Mouse (Mus musculus): ENCODE measurements around the gene Zhx3.

Gene Zhx3

DNA sequence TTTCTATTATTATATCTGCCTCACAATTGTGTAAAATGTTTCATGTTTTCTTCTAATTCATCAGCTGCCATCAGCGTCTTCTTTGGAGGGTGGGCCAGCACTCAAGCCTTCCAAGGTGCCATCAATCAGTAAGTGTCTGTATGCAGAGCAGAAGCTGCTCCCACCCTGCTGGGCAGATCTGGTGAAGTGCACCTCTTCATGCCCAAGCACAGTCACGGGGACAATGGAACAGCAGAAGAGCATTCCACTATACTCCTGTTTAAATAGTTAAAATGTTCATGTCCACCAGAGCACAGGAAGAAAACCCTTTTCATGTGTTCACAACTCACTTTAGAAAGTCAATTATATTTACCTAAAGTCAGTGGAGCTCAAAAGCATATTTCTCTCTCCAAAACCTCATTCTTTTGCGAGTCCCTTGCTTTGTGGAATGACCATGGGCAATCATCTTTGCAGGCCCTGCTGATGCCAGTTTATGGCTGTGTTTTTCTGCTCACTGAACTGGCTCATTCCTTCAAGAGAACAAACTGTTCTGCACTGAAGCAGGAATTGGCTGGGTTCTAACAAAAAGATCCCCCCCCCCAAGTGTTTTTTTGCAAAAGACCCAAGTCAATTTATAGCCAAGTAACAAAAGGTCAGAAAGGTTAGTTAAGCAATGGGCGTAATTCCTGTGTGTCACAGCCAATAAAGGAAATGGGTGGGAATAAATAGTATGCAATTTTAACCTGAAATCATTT lies 67.8 kb downstream of the Zhx3 start:
- no peak for DNase-seq (ENCODE audit: low spot score)

DNA sequence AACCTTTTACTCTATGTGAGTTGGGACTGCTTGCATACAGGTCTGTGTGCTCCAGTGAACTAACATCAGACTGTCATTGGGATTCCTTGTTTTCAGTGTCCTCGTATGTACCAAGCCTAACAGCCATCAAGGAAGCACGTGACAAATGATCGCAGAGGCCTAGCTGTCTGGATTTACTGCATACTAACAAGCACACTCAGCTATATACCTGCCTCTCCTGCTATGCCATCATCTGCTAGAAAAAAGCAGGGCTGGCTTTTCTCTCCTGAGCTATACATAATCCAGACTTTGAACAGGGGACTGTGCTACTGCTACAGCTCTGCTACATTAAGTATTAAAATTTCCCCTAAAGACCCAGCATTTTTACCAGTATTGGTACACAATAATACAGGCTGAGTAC lies 70.5 kb downstream of the Zhx3 start:
- no peak for DNase-seq (ENCODE audit: low spot score)

DNA sequence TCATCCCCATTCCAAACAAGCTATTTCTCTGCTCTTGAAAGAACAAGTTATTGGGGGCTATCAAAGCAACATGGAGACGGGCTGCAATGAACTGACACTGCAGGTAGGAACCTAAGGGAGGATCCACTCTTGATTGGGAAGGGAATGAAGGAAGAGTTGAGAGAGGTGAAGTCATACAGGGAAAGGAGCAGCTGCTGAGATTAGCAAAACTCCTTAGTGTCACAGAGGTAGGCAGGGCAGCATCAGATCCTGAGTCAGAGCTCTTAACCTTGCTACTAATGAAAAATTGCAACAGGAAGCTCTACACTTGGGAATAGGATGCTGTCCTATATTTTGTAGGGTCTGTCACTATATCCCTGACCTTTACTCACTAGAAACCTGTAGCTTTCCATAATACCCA lies 71.8 kb downstream of the Zhx3 start:
- DNase-seq (ENCODE audit: low spot score), result no peak

DNA sequence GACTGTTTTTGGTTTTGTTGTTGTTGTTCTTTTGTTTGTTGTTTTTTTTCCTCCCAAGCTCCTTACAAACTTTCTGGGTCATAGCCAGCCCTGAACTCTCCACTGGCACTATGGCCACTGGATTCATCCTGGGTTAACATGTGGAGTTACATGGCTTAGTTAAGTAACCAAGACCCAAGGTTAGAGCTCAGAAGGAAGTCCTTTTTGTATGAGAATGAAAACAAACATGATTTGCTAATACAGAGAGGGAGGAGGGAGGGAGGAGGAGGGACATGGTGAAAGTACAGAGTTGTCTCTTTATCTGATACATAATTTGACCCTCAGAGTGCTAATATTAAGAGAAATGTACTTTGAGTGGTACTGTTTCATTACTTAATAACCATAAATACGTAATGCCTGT lies 74.6 kb downstream of the Zhx3 start:
- DNase-seq (ENCODE audit: low spot score), result no peak

DNA sequence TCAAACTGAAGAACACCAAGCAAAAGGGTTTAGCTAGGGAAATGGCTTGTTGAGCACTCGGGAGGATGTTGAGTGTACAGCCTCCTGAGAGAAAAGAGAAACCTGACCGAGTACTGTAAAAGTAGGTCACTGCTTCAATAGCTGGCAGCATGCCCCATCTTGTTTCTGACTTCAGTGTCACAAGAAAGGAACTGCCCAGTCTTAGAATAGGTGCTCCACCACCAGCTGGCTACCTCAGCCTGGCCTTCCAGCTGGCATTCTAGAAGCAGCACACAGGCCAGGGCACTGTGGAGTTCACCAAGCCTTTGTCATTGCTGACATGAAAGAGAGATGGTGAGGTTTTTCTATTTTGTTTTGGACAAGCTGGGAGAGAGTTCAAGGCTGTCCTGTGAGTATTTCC lies 75.8 kb downstream of the Zhx3 start:
- DNase-seq (ENCODE audit: low spot score), result peak; percentile 37

DNA sequence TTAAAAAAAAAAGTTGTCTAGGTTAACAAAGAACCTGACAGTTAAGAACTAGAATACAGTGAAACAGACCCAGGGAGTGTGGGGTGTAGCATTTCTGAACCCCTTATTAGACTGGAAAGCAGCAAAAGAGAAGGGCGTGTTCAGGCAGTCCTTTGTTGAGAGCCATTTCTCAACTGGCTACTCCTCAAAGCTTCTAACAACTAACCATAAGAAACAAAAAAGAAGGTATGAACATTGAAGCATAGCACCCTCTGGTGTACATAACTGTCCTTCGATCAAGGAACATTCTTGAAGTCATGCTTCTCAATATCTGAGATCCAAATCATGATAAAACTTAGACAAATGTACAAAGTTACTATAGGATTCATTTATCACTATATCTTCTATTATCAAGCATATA lies 79.7 kb downstream of the Zhx3 start:
- DNase-seq (ENCODE audit: low spot score), result no peak

DNA sequence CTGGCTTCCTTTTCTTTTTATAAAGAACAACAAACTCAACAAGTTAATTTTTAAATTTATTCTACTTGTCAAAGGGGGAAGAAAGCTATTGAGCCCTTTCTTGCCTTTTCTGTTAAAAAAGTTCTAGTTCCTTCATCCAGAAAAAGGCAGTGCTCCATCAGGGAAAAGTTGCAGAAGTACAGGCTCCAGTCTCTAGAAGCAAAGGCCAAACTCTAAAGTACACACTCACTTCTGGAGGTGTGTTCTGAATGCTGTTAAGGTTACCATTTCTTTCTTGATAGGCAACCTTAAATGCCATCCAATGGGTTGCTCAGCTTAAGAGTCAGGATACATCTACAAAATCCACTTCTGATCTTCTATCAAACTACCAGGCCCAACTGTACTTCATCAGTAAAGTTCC lies 83.1 kb downstream of the Zhx3 start:
- no peak for DNase-seq (ENCODE audit: low spot score)

DNA sequence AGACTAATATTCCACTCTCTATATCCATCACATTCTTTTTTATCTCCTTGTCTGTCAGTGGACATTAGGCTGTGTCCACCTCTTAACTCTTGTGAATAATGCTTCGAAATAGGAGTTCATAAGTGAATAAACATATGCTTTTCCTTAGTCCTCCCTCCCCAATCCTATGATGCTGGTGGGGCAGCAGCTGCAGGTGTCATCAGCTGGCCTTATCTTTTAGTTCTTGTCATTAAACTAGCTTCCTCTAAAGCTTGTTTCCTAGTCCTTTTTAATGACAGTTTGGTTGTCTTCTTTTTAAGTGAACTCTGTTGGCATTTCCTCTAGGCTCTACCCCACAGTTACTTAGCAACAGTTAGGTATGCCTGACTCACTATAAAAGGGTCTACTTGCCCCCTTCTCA lies 83.8 kb downstream of the Zhx3 start:
- no peak for DNase-seq (ENCODE audit: low spot score)

DNA sequence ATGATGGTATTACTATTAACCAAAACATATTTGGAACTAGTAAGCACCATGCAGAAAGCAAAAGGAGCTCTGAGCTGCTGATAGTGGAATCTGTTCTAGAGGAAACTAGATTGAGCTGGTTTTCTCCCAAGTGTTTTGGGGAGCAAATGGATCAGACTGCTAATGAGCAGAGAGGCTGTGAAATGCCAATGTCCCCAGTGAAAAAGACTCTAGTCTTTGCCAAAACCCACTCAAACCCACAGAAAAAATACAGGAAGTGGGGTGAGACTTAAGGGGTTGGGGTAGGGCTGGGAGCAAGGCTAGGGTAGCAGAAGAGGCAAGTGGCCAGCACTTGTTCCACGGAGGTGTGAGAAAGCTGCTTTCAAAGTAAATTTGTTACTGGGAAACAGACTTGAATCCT lies 86.5 kb downstream of the Zhx3 start:
- no peak for DNase-seq (ENCODE audit: low spot score)

DNA sequence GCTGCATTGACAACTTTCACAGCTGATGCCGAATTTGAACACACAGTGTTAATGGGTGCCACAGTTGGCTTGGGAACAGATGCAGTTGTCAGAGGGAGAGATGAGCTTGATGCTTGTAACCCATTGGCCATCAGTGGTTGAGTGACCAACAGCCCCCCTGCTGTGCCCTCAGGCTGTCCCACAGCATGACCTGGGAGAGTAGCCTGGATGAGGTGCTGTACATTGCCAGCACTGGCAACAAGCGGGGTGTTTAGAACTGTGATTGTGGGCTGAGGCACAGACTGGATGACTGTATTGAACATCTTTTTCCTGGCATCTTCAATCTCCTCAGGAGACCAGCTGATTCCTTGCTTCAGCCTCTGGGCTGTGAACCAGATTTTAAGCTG lies 92.0 kb downstream of the Zhx3 start:
- DNase-seq (ENCODE audit: low spot score), result no peak

DNA sequence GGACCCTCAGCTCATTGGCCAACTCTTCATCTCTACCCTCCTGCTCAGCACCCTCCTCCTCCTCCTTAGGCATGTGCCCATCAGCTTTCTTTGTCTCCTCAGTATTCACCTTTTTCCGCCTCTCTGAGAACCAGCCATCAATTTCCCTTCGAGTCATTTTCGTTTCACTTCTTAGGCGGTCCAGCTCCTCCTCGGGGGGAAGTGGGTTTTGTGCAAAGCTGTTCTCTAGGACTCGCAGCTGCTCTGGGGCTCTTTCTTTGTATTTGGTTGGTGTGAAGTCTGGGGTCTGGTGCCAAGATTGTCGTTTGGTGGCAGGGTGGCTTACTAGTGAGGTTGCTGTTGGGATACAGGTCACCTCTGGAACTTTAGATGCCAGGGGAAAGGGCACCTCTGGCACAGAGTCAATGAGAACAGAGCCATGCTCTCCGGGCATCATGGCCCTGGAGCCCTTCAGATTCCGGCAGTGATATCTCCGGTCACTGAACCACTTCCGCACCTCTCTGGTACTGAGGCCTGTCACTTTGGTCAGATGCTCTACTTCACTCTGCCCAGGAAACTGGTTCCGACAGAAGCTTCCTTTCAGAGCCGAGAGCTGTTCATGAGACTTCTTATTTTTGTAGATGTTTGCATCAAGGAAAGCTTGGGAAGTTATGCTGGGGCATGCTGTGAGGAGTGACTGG lies 92.5 kb downstream of the Zhx3 start:
- no peak for DNase-seq (ENCODE audit: low spot score)

DNA sequence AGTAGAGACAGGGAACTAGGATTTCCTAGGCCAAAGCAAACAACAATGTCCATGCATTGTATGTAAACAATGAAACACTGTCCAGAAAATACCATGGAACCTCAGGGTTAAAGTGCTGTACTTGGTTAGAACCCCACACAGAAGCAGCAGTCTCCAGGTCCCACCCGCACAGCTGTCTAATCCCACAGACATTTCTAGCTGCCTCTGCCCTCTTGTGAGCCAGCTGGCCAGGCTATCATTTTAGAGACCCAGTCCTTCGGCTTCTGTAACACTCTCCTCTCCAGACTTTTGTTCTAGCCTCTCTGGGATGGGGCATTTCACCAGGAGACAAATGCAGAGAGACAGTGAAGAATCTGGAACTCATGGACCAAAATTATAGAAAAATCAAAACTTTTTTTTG lies 94.8 kb downstream of the Zhx3 start:
- DNase-seq (ENCODE audit: low spot score), result no peak

DNA sequence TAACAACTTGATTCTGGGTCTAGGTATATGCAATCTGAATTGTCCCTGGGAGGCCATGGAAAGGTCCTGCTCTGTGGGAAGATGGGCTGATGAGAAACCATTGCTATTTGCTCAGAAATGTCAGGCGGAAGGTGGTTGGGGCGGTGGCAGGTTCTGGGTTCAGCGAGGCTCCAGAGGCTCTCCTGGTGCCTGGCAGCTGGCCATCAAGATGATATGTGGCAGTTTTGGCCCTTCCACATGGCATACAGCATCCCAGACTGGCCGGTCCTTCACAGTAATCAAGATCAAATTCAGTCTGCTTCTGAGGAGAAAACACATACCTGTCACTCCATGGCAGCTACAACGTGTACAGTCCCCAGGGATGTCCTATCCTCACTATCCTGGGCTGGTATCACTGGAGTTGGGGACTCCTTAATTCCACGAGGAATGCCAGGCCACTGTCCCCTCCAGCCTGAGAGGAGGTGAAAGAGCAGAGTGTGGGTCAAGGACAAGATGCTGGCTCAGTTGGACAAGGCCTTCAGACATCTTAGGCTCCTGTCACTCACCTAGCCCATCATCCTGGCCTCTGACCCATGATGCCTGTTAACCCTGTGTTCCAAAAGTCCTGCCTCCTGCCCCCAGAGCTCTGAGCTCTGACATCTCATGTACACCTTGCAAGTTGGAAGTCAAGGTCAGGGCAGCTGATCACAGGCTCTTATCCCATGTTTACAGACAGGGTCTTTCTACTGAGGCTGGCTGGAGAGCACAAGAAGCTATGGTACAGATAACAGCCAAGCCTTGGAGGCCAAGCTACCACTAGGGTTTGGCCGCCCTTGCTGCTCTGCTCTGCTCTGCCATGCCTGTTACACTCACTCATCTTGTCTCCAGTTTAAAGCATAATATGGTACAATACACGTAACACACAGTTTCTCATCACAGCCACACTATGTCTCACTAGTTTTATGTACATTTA lies 101.2 kb downstream of the Zhx3 start:
- DNase-seq (ENCODE audit: low spot score), result no peak

DNA sequence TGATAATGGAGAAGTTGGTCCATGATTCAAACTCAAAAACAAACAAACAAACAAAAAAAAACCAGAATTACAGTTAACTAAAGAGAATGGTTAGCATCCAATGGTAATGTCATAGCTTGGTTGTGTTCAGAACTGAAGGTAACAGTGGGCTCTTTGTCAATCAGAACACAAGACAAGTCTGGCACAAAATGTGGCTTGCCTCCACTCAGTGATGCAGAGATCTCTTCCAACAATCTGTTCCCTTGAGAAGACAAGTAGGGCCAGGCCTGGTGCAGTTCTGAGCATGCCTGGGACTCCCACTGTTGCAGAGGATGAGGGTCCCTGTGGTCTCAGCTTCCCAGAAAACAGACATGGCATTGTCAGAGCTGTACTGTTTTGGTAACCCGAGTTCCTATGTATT lies 101.9 kb downstream of the Zhx3 start:
- peak; percentile 48 for DNase-seq (ENCODE audit: low spot score)

DNA sequence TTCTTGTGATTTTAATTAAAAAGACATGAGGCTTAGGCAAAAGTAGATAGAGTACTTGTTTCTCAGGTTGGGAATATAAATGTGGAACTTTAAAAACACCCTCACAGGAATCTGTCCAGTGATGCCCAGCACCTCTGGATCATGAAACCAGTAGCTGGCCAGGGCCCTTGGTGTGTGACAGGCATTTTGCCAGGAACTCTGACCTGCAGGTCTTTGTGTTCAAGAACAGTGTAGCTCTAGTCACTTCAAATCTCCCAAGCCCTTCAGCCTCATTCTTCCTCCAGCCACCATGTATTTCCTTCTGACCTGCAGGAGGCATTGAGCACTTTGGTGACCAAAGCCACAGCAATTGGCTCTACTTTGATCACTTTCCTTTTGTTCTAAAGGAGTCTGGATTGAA lies 102.4 kb downstream of the Zhx3 start:
- DNase-seq (ENCODE audit: low spot score), result no peak

DNA sequence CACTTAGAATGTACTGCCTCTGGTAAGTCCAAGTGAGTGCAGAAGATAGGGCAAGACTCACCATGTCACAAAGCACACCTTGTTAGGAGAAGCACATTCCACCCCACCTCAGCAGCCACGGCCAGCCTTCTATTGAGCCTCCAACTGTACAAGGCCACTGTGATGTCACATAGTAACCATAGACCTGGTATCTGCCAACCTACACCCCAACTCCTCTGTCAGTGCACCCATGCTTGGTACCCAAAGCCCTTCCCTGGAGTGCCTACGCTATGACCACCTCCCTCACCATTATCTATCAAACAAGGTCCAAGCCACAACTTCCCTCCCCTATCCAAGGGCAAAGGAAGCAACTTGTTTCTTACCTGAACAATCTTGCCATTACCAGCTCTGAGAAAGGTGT lies 103.8 kb downstream of the Zhx3 start:
- DNase-seq (ENCODE audit: low spot score), result no peak

DNA sequence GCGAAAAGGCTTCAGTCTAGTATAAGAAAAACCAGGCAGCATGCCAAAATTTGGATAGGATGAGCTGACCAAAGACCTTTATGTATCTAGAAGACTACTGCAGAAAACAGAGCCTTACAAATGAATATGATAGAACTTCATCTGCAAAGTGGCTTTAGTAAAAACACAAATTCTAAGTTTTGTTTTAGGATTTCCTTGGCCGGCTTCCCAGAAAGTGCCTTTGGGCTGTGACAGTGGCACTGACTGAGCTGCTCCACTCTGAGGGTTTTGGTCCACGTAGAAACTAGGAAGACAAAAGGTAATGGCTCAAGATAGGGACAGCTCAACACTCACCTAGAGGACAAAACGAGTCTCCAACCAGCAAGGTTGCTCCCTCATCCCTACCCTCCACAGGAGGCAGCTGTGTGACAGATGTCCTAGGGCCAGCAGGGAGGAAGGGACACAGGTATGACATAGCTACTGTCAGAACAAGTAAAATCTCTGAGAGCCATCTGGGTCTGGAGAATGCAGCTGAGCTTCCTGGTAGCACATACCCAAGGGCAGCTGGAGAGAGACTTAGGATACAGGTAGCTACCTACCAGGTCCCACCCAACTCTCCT lies 104.6 kb downstream of the Zhx3 start:
- DNase-seq (ENCODE audit: low spot score), result no peak

DNA sequence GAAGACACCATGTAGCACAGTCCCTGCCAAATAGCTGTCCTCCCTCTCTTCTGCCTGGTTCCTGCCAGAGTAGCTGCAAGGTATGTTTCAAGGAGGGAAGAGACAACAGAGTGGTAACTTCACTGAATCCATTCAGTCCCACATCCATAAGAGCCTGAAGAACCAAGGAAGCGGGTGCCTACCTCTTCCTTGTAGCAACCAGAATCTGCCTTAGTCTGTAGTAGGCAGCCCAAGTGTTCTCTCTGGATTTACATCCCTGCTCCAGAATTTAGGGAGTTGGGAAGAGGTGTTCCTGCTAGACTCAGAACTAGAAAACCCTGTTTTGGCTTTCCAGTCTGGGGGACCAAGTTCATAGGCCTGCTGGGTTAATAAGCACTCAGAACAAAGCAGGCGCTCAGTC lies 105.6 kb downstream of the Zhx3 start:
- DNase-seq (ENCODE audit: low spot score), result no peak

DNA sequence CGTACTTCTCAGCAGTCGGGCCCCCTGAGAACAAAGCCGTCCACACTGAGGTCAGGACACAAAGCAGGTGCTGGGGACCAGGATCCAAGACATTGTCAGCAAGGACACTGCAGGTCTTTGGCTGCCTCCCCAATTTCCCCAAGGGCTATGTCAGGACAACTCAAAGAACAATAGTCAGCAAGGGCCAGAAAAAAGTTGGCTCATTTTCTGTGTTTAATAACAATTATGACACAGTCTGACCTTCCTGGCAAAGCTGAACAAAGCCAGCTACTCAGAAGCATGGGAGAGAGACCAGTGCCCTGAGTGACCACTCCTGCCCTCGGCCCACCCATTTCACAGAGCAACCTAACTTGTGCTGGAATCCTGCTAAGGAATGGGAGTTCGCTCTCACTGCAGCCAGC lies 106.4 kb downstream of the Zhx3 start:
- no peak for DNase-seq (ENCODE audit: low spot score)

DNA sequence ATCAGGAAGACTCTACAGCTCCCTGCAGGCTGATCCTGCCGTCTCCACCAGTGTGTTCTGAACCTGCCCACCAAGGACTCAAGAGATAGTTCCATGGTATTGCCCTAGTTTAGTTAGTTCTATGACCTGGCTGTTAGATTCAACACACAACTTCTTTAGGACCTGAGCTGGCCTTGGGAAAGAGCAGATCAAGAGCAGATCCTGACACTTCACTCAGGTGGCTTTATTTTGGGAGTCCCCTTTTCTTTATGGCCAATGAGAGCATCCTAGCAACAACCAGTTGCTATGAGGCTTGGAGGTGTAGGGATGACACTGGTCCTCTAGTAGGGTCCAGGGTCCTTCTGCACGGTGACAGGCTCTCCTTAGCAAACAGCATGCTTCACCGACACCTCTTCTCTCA lies 107.7 kb downstream of the Zhx3 start:
- no peak for DNase-seq (ENCODE audit: low spot score)

DNA sequence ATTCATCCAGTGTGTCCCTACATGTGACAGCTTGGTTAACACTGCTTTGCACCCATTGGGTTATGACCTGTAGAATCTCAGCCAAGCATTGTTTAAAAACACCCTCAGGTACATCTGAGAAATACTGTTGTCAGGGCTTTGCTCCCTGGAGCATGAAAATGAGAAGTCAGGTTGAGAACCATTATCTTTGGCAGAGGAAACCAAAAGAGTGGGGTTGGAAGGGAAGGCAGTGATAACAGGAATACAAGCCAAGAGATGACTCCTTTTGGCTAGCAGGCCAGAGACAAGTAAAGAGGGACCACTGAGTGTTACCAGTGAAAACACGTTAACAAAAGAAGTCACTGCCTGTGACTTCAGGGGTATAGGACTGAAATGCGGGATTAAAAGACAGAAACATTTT lies 108.4 kb downstream of the Zhx3 start:
- no peak for DNase-seq (ENCODE audit: low spot score)

DNA sequence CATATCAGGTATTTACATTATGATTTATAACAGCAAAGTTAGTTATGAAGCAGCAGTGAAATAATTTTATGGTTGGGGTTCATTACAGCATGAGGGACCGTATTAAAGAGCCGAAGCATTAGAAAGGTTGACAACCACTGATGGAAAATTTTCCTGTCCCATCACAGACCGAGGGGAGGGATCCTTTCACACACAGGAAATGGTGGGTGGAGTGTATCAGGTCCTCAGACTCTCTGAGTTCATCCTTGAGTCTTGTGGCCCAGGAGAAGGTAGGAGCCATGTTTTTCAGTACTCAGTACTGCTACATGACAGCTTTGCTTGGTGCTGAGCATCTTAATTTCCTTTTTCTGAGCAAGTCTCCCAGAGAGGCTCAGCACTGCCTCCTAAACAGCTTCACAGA lies 109.0 kb downstream of the Zhx3 start:
- no peak for DNase-seq (ENCODE audit: low spot score)
